Mouse (Mus musculus) cerebellum, adult 11-12 months (tissue): ENCODE data around the gene Ndufc2.
"Not testable (repeated sequence)": the region's sequence is repeated elsewhere in the genome, so short reads cannot be mapped to it uniquely, and the experiment has no call there.

Experiments used
- DNase-seq: peaks from one replicate; pipeline ENCODE4 v3.0.0; 2022

Ndufc2 gene

GRCm38 (mm10) chr7:97427296-97427695 lies 27.5 kb downstream of the Ndufc2 start:
- no peak for DNase-seq

- peak; percentile 74 for DNase-seq
These were observed 28.1 kb downstream of the Ndufc2 start for GRCm38 (mm10) chr7:97427778-97428420.

- no peak for DNase-seq
These were observed 29.9 kb downstream of the Ndufc2 start for GRCm38 (mm10) chr7:97429705-97430104.

- not testable (repeated sequence) for DNase-seq
These were observed 33.7 kb downstream of the Ndufc2 start for GRCm38 (mm10) chr7:97433517-97433916.

- DNase-seq, result no peak
These were observed 34.7 kb downstream of the Ndufc2 start for GRCm38 (mm10) chr7:97434517-97434916.

GRCm38 (mm10) chr7:97438986-97439385 lies 39.2 kb downstream of the Ndufc2 start:
- DNase-seq, result no peak

GRCm38 (mm10) chr7:97446171-97446925 lies 46.5 kb downstream of the Ndufc2 start:
- DNase-seq, result peak; percentile 85

- no peak for DNase-seq
These were observed 47.3 kb downstream of the Ndufc2 start for GRCm38 (mm10) chr7:97447050-97447531.

GRCm38 (mm10) chr7:97451023-97451422 lies 51.2 kb downstream of the Ndufc2 start, which contains the start of gene Kctd14:
TSS of gene Kctd14 (plus strand) at chr7:97451323.
- not testable (repeated sequence) for DNase-seq

- no peak for DNase-seq
These were observed 52.4 kb downstream of the Ndufc2 start for GRCm38 (mm10) chr7:97452196-97452595.

- DNase-seq, result no peak
These were observed 53.5 kb downstream of the Ndufc2 start for GRCm38 (mm10) chr7:97453141-97453921.

GRCm38 (mm10) chr7:97454795-97455194 lies 55.0 kb downstream of the Ndufc2 start:
- DNase-seq, result no peak

GRCm38 (mm10) chr7:97455577-97455976 lies 55.8 kb downstream of the Ndufc2 start:
- DNase-seq, result no peak
